In the genomic region with DNA sequence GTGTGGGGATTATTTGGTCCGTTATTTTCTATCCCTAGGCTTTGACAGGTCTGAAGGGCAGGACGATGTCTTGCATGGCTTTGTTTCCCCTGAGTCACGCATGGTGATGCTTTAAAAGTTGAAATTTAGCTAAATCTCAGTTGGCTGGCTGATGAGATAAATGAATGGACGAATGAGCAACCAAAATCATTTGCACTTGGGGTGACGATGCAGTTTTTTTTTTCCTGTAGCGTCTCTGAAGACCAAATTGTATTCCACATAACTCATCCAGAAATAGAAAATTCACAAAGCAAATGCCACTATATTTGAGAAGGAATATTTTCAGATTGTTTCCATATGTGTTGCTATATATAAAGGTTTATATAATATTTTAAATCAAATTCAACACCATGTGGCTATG, we compare ENCODE assay signal across 17 mouse cellular contexts.
"Had no signal": no experiment of that assay in that cellular context is flagged by ENCODE, and none has a peak within 500 bp of the region (broad histone marks: within the 10 kb centered on the region; RNA-seq: fewer than 3 reads in every experiment).

No protein-coding gene starts in this region.

- H3K4me2 ChIP-seq: limb, embryonic 12.5 days; limb, embryonic 15.5 days; liver, embryonic 11.5 days; lung, embryonic 14.5 days had no signal

- H3K27me3 ChIP-seq: limb, embryonic 15.5 days had no signal

- H3K9ac ChIP-seq: limb, embryonic 12.5 days; limb, embryonic 15.5 days; liver, embryonic 14.5 days; liver, postnatal 0 days; lung, embryonic 14.5 days had no signal

- H3K27ac ChIP-seq: kidney, postnatal 0 days; layer of hippocampus, adult 2 months; limb, embryonic 12.5 days; limb, embryonic 15.5 days; liver, embryonic 14.5 days; macrophage had no signal

- DNase-seq: kidney, adult 2 months; kidney, postnatal 25 days; layer of hippocampus, adult 9-11 months; left cerebral cortex, postnatal 4 days; liver, postnatal 0 days; lung, embryonic 14.5 days; midbrain, embryonic 14.5 days; thymus, adult 2 months; thymus, postnatal 25 days had no signal

- H3K9me3 ChIP-seq: limb, embryonic 12.5 days; limb, embryonic 15.5 days had no signal

- H3K36me3 ChIP-seq: limb, embryonic 12.5 days; limb, embryonic 15.5 days had no signal

- ATAC-seq: liver, postnatal 0 days; lung, postnatal 0 days had no signal

- H3K4me3 ChIP-seq: layer of hippocampus, adult 2 months; limb, embryonic 12.5 days; limb, embryonic 15.5 days had no signal

- H3K4me1 ChIP-seq: limb, embryonic 12.5 days; limb, embryonic 15.5 days had no signal
